ENCODE assay signal across 42 mouse cellular contexts in the genomic region with DNA sequence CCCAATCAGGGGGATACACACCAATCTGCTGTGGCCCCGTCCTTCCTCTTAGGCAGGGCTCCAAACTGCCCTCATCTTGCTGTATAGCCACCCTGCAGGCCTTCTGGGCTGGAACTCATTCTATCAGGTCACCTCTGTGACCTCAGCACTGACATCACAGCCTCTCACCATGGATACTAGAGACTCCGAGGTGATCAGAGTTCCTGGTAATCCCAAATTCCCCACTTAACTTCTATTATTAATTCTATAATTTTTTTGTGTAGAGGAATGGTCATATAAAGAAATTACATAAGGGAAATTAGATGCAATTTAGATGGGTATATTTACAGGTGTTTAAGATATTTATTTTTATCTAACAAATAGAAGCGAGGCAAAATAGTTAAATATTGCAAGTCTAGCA. TPM values are rescaled to one million over a fixed set of nuclear protein-coding genes. Genes with fewer than 3 reads are reported as not detected.
"Had no signal": no experiment of that assay in that cellular context is flagged by ENCODE, and none has a peak within 500 bp of the region (broad histone marks: within the 10 kb centered on the region; RNA-seq: fewer than 3 reads in every experiment).

Ubqln3 (minus strand) TSS at position 101 of the 400 bp plus-strand sequence.

- H3K4me1 ChIP-seq: heart, embryonic 10.5 days; heart, embryonic 12.5 days; heart, embryonic 13.5 days; heart, embryonic 15.5 days; hindbrain, embryonic 10.5 days; hindbrain, embryonic 12.5 days; hindbrain, embryonic 13.5 days; hindbrain, embryonic 15.5 days; intestine, embryonic 15.5 days; kidney, embryonic 15.5 days had no signal

- H3K36me3 ChIP-seq: heart, embryonic 10.5 days; heart, embryonic 12.5 days; heart, embryonic 13.5 days; heart, embryonic 15.5 days; hindbrain, embryonic 10.5 days; hindbrain, embryonic 12.5 days; hindbrain, embryonic 13.5 days; hindbrain, embryonic 15.5 days; intestine, embryonic 15.5 days; kidney, embryonic 15.5 days had no signal

- H3K4me3 ChIP-seq: heart, embryonic 10.5 days; heart, embryonic 12.5 days; heart, embryonic 13.5 days; heart, embryonic 15.5 days; hindbrain, embryonic 10.5 days; hindbrain, embryonic 12.5 days; hindbrain, embryonic 13.5 days; hindbrain, embryonic 15.5 days; intestine, embryonic 15.5 days; kidney, embryonic 15.5 days; layer of hippocampus, adult 2 months had no signal

- H3K27me3 ChIP-seq: heart, embryonic 12.5 days; heart, embryonic 13.5 days; heart, embryonic 15.5 days; hindbrain, embryonic 12.5 days; hindbrain, embryonic 13.5 days; hindbrain, embryonic 15.5 days; intestine, embryonic 15.5 days; kidney, embryonic 15.5 days had no signal

- H3K27ac ChIP-seq: heart, embryonic 10.5 days; heart, embryonic 13.5 days; heart, embryonic 15.5 days; hindbrain, embryonic 10.5 days; hindbrain, embryonic 12.5 days; hindbrain, embryonic 13.5 days; hindbrain, embryonic 14.5 days; hindbrain, embryonic 15.5 days; hindbrain, postnatal 0 days; intestine, embryonic 15.5 days; kidney, embryonic 15.5 days; kidney, postnatal 0 days; layer of hippocampus, adult 2 months had no signal

- DNase-seq: heart, postnatal 10 days; heart, postnatal 14 days; heart, postnatal 36 days; heart, postnatal 4 days; kidney, adult 11 months; kidney, adult 18-20 months; kidney, adult 2 months; kidney, adult 8-10 months; kidney, adult 9 months; kidney, postnatal 10 days; kidney, postnatal 14 days; kidney, postnatal 36 days; kidney, postnatal 4 days; layer of hippocampus, adult 9-11 months; layer of hippocampus, postnatal 36 days had no signal

RNA-seq across cellular contexts. Expression of gene Ubqln3, which starts in this region (rescaled TPM):
- polyA plus RNA-seq: heart, embryonic 10.5 days; heart, embryonic 11.5 days; heart, embryonic 12.5 days; heart, embryonic 13.5 days; heart, embryonic 14.5 days; heart, embryonic 15.5 days; heart, embryonic 16.5 days; heart, postnatal 0 days; hindbrain, embryonic 10.5 days; hindbrain, embryonic 11.5 days; hindbrain, embryonic 12.5 days; hindbrain, embryonic 13.5 days; hindbrain, embryonic 14.5 days; hindbrain, embryonic 15.5 days; hindbrain, embryonic 16.5 days; hindbrain, postnatal 0 days; inflammation-experienced regulatory T-cells, adult 6 months; intestine, embryonic 14.5 days; intestine, embryonic 15.5 days; intestine, embryonic 16.5 days; intestine, postnatal 0 days; kidney, embryonic 14.5 days; kidney, embryonic 15.5 days; kidney, embryonic 16.5 days; kidney, postnatal 0 days; large intestine, adult 2 months had no signal
